Mouse (Mus musculus) heart, adult 11 months (tissue): ENCODE measurements at regions not wholly inside any gene's neighbourhood (a gene's known extent, or its start where the extent isn't known, plus 50 kb on each side); places are given as distances from the start of the nearest gene placed in this dataset.
"Not testable (repeated sequence)": the region's sequence is repeated elsewhere in the genome, so short reads cannot be mapped to it uniquely, and the experiment has no call there.

ENCODE experiments used
- DNase-seq: peaks from one replicate; pipeline ENCODE4 v3.0.0; 2022

DNA sequence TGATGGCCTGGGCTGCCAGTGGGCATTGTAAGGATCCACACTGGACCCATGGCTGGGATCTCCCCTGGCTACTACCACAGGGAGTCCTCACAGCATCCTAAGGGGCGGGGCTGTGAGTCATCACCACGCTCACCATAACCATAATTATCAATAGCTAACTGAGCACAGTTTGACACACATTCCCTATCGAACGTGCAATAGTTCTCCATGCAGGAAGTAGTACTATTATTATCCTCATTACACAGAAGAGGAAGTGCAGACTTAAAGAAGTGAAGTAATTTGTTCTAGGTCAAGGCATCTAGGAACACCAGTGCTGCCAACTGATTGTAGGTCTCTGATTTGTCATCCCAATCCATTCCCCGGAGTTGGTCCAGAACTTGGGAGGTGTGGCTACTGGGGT, 84.1 kb upstream of the Trim2 start:
- DNase-seq: no peak

- peak; percentile 7 for DNase-seq
Observed at GRCm38 (mm10) chr3:84388486-84388885, 81.8 kb upstream of the Trim2 start.

DNA sequence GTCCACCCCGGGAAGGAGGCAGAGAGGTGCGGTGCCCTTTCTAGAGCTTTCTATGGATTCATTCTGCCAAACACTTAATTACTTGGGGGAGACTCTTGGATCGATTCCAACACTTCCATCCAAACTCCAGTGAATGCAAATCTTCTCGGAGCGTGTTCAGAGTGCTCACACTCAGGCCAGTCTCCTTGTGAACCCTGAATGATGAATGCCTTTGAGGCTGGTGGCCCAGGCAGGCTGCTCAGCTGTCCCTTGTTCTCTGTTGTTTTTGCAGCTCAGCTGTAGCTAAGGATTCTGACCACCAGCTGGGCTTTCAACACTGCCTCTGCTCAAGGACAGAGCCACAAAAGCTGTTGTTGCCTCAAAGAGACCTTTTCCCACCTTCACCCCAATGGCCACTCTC, 79.0 kb upstream of the Trim2 start:
- DNase-seq: peak; percentile 58

DNA sequence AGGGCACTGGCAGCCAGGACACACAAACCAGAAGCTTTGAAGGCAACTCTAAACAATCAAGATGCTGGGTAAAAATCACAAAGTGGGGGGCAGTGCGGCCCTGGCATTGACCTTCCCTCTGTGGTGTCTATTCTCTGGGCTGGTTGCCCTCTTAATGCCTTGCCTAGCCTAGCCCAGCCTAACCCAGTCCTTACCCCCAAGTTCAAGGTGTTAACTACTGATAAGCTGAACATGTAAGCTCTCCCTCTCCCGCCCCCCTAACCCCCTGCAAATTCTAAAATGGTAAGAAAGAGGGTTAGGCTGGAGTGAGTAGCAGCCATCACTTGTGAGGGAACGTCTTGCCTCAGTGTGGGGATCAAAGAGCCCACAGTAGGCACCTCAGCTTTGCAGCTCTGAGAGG, 76.9 kb upstream of the Trim2 start:
- DNase-seq: no peak

- DNase-seq: not testable (repeated sequence)
Observed at GRCm38 (mm10) chr3:84383038-84383437, 76.4 kb upstream of the Trim2 start.

GRCm38 (mm10) chr3:84382006-84382405, 75.3 kb upstream of the Trim2 start:
- DNase-seq: peak; percentile 93

DNA sequence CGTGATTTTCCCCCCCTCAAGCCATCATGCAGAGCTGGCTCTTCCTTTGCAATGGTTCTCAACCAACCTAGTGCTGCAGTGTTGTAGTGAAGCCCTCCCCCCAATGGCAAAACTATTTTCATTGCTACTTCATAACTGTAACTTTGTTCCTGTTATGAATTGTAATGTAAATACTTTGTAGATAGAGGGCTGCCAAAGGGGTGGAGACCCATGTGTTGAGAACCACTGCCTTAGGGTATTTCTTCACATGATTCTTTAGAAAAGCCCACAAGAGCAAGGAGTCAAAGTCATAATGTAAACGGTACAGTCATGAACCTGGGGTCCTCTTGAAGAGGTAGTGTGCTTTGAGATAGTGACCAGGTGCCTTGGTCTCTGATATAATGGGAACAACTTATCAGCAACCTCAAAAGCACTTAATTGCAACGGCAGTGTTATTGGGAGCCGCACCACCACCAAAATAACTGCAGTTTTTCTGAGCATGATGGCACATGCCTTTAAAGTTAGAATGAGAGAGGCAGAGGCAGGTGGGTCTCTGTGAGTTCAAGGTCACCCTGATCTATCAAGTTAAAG, 72.4 kb upstream of the Trim2 start:
- no peak for DNase-seq

DNA sequence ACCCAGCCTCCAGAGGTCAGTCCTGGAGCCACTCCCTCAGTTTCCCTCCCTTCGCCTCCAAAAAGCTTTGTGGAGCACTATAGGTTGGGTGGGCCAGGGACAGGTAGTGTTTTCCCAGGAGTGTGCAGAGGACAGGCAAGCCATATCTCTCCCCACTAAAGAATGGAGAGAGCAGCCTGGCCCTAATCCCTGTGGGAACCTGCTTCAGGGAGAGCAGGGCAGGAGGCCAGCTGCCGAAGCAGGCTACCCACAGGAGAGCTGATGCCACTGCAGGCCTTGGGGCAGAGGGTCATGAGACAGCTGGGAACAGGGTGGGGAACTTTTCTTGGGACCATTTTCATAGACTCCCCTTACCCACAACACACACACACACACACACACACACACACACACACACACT, 69.8 kb upstream of the Trim2 start:
- DNase-seq: peak; percentile 90

- DNase-seq: peak; percentile 95
Observed at GRCm38 (mm10) chr3:84375832-84376231, 69.2 kb upstream of the Trim2 start.

DNA sequence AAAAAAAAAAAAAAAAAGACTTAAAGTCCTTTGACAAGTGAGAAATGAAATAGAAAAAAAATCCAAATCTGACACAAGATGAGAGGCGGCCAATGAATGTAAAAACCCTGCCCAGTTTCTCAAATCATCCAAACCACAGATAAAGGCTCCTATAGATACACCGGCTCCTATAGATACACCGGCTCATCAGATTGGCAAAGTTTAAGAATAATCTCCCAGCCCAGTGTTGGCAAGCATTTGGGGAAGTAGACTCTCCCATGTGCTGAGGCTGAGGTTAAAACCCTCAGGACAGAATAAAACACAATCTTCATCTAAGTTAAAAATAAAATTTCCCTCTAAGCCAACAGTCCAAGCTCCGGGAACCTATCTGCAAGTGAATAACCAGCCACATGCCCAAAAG, 65.2 kb upstream of the Trim2 start:
- DNase-seq: no peak

- peak; percentile 34 for DNase-seq
Observed at GRCm38 (mm10) chr3:84367145-84367740, 60.6 kb upstream of the Trim2 start.

DNA sequence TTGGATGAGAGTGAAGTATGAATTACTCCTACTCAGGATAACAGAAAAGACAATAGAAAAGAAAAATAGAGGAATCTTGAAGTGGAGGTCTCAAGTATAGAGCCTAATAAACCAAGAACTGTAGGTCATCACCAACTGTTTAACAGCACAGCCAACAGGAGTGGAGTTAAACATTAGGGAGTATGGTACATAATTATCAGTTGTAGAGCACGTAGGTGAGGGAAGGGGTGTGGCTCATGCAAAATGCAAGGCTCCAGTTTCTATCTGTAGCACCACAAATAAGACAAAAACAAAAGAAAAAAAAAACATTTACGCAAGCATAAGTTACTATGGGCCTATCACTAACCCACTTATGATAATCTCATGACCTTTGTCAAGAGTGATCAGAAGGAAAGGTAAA, 52.0 kb upstream of the Trim2 start:
- DNase-seq: no peak

- peak; percentile 59 for DNase-seq
Observed at GRCm38 (mm10) chr3:84356690-84357014, 50.0 kb upstream of the Trim2 start.
